Mouse (Mus musculus): Measurements from ENCODE around the gene 2510002D24Rik. TPM values are rescaled to one million over a fixed set of nuclear protein-coding genes. Genes with fewer than 3 reads are reported as not detected.
"Not testable (repeated sequence)": the region's sequence is repeated elsewhere in the genome, so short reads cannot be mapped to it uniquely, and the experiment has no call there.

2510002D24Rik gene
- polyA plus RNA-seq, 1 experiment from 2014 or later = 38.7 TPM

- Histone ChIP-seq H3K27ac (peak overlapping the region; percentile 76), H3K4me3 (peak overlapping the region; percentile 78), H3K36me3 (peaks cover 40% of the 10 kb centered on the region), H3K9ac (peak overlapping the region; percentile 88), H3K27me3 (no peaks in the 10 kb centered on the region), H3K4me2 (peak overlapping the region; percentile 87), H3K4me1 (peaks cover 21% of the 10 kb centered on the region), H3K9me3 (no peaks in the 10 kb centered on the region)
- under 1% methylated on average over 31 of the region's 31 CpGs for WGBS
- no peak for ATAC-seq (ENCODE audit: borderline replicate concordance, extremely low read depth, low FRiP score, low TSS enrichment)
Measured at GRCm38 (mm10) chr16:18812385-18812910, 23.9 kb upstream of the 2510002D24Rik start.

GRCm38 (mm10) chr16:18822356-18822755, 14.0 kb upstream of the 2510002D24Rik start:
- no peaks in the 10 kb centered on the region for H3K9me3 ChIP-seq
- H3K9ac ChIP-seq = no peak overlapping the region
- no peak overlapping the region for H3K27ac ChIP-seq
- no peak overlapping the region for H3K4me2 ChIP-seq
- ATAC-seq (ENCODE audit: borderline replicate concordance, extremely low read depth, low FRiP score, low TSS enrichment) = no peak
- H3K27me3 ChIP-seq = no peaks in the 10 kb centered on the region
- WGBS = 81% methylated on average over 1 of the region's 1 CpGs
- no peak overlapping the region for H3K4me3 ChIP-seq
- H3K36me3 ChIP-seq = peaks cover 96% of the 10 kb centered on the region
- H3K4me1 ChIP-seq = no peaks in the 10 kb centered on the region

- Histone ChIP-seq H3K36me3 (peaks cover 97% of the 10 kb centered on the region), H3K4me1 (no peaks in the 10 kb centered on the region), H3K27ac (no peak overlapping the region), H3K27me3 (no peaks in the 10 kb centered on the region), H3K4me3 (no peak overlapping the region), H3K4me2 (no peak overlapping the region), H3K9me3 (no peaks in the 10 kb centered on the region), H3K9ac (no peak overlapping the region)
- 83% methylated on average over 4 of the region's 4 CpGs for WGBS
- ATAC-seq (ENCODE audit: borderline replicate concordance, extremely low read depth, low FRiP score, low TSS enrichment) = no peak
Measured at GRCm38 (mm10) chr16:18822925-18823324, 13.5 kb upstream of the 2510002D24Rik start.

GRCm38 (mm10) chr16:18828630-18829029, 7.7 kb upstream of the 2510002D24Rik start:
- Histone ChIP-seq H3K9me3 (no peaks in the 10 kb centered on the region), H3K27ac (no peak overlapping the region), H3K27me3 (no peaks in the 10 kb centered on the region), H3K4me1 (no peaks in the 10 kb centered on the region), H3K4me3 (no peak overlapping the region), H3K4me2 (no peak overlapping the region), H3K36me3 (peaks cover 96% of the 10 kb centered on the region), H3K9ac (no peak overlapping the region)
- ATAC-seq (ENCODE audit: borderline replicate concordance, extremely low read depth, low FRiP score, low TSS enrichment) = no peak
- 89% methylated on average over 3 of the region's 3 CpGs for WGBS

- 85% methylated on average over 6 of the region's 6 CpGs for WGBS
- Histone ChIP-seq H3K4me3 (no peak overlapping the region), H3K36me3 (peaks cover 96% of the 10 kb centered on the region), H3K27me3 (no peaks in the 10 kb centered on the region), H3K27ac (no peak overlapping the region), H3K4me2 (no peak overlapping the region), H3K9me3 (no peaks in the 10 kb centered on the region), H3K9ac (no peak overlapping the region), H3K4me1 (no peaks in the 10 kb centered on the region)
- ATAC-seq (ENCODE audit: borderline replicate concordance, extremely low read depth, low FRiP score, low TSS enrichment) = no peak
Measured at GRCm38 (mm10) chr16:18829102-18829501, 7.3 kb upstream of the 2510002D24Rik start.

GRCm38 (mm10) chr16:18833486-18833885, 2.9 kb upstream of the 2510002D24Rik start:
- Histone ChIP-seq H3K27ac (no peak overlapping the region), H3K36me3 (peaks cover 62% of the 10 kb centered on the region), H3K27me3 (no peaks in the 10 kb centered on the region), H3K4me3 (no peak overlapping the region), H3K4me1 (no peaks in the 10 kb centered on the region), H3K4me2 (no peak overlapping the region), H3K9me3 (no peaks in the 10 kb centered on the region), H3K9ac (no peak overlapping the region)
- ATAC-seq (ENCODE audit: borderline replicate concordance, extremely low read depth, low FRiP score, low TSS enrichment) = no peak
- 65% methylated on average over 2 of the region's 2 CpGs for WGBS

- no peaks in the 10 kb centered on the region for H3K9me3 ChIP-seq
- no peaks in the 10 kb centered on the region for H3K4me1 ChIP-seq
- H3K36me3 ChIP-seq = peaks cover 47% of the 10 kb centered on the region
- H3K4me2 ChIP-seq = peak overlapping the region; percentile 61
- peak overlapping the region; percentile 71; the same call in 1 of the 2 replicates for H3K27ac ChIP-seq
- H3K4me3 ChIP-seq = peak overlapping the region; percentile 90
- 20% methylated on average over 3 of the region's 3 CpGs for WGBS
- H3K27me3 ChIP-seq = no peaks in the 10 kb centered on the region
- 0 out of 2 replicates have a peak, but pooled peaks have one; percentile 44 for ATAC-seq (ENCODE audit: borderline replicate concordance, extremely low read depth, low FRiP score, low TSS enrichment)
- peak overlapping the region; percentile 72 for H3K9ac ChIP-seq
Measured at GRCm38 (mm10) chr16:18836073-18836467, 308 bp upstream of the 2510002D24Rik start.

GRCm38 (mm10) chr16:18838346-18838745, 2.0 kb downstream of the 2510002D24Rik start:
- no peak for ATAC-seq (ENCODE audit: borderline replicate concordance, extremely low read depth, low FRiP score, low TSS enrichment)
- no peaks in the 10 kb centered on the region for H3K9me3 ChIP-seq
- no peak overlapping the region for H3K9ac ChIP-seq
- H3K27me3 ChIP-seq = no peaks in the 10 kb centered on the region
- no peak overlapping the region for H3K4me2 ChIP-seq
- WGBS = 92% methylated on average over 4 of the region's 4 CpGs
- H3K4me1 ChIP-seq = no peaks in the 10 kb centered on the region
- no peak overlapping the region for H3K27ac ChIP-seq
- H3K36me3 ChIP-seq = peaks cover 24% of the 10 kb centered on the region
- H3K4me3 ChIP-seq = no peak overlapping the region

- Histone ChIP-seq H3K4me1 (no peaks in the 10 kb centered on the region), H3K4me2 (no peak overlapping the region), H3K27ac (no peak overlapping the region), H3K9ac (no peak overlapping the region), H3K27me3 (no peaks in the 10 kb centered on the region), H3K4me3 (no peak overlapping the region), H3K9me3 (no peaks in the 10 kb centered on the region), H3K36me3 (no peaks in the 10 kb centered on the region)
- no peak for ATAC-seq (ENCODE audit: borderline replicate concordance, extremely low read depth, low FRiP score, low TSS enrichment)
- WGBS = 87% methylated on average over 15 of the region's 15 CpGs
Measured at GRCm38 (mm10) chr16:18846301-18846820, 10.0 kb downstream of the 2510002D24Rik start.

- not testable (repeated sequence) for H3K27ac ChIP-seq; ATAC-seq (ENCODE audit: borderline replicate concordance, extremely low read depth, low FRiP score, low TSS enrichment); H3K9me3 ChIP-seq; H3K27me3 ChIP-seq; H3K4me1 ChIP-seq; H3K4me3 ChIP-seq; H3K4me2 ChIP-seq; H3K9ac ChIP-seq; H3K36me3 ChIP-seq
- 78% methylated on average over 17 of the region's 17 CpGs for WGBS
Measured at GRCm38 (mm10) chr16:18849521-18850190, 13.3 kb downstream of the 2510002D24Rik start.

- no peaks in the 10 kb centered on the region for H3K36me3 ChIP-seq
- no peaks in the 10 kb centered on the region for H3K4me1 ChIP-seq
- no peak; the same call in 1 of the 2 replicates for ATAC-seq (ENCODE audit: borderline replicate concordance, extremely low read depth, low FRiP score, low TSS enrichment)
- no peaks in the 10 kb centered on the region for H3K27me3 ChIP-seq
- H3K9ac ChIP-seq = no peak overlapping the region
- no peak overlapping the region for H3K4me3 ChIP-seq
- no peak overlapping the region for H3K27ac ChIP-seq
- no peak overlapping the region for H3K4me2 ChIP-seq
- no peaks in the 10 kb centered on the region for H3K9me3 ChIP-seq
Measured at GRCm38 (mm10) chr16:18858551-18858950, 22.2 kb downstream of the 2510002D24Rik start.

GRCm38 (mm10) chr16:18860186-18860585, 23.8 kb downstream of the 2510002D24Rik start:
- Histone ChIP-seq H3K9ac (no peak overlapping the region), H3K36me3 (no peaks in the 10 kb centered on the region), H3K9me3 (no peaks in the 10 kb centered on the region), H3K4me2 (no peak overlapping the region), H3K4me3 (no peak overlapping the region), H3K27ac (no peak overlapping the region), H3K27me3 (no peaks in the 10 kb centered on the region), H3K4me1 (no peaks in the 10 kb centered on the region)
- ATAC-seq (ENCODE audit: borderline replicate concordance, extremely low read depth, low FRiP score, low TSS enrichment) = no peak
- WGBS = 78% methylated on average over 1 of the region's 1 CpGs
